Mouse (Mus musculus): ENCODE results near the gene E2f4. TPM values are rescaled to one million over a fixed set of nuclear protein-coding genes. Genes with fewer than 3 reads are reported as not detected.
"Not testable (repeated sequence)": the region's sequence is repeated elsewhere in the genome, so short reads cannot be mapped to it uniquely, and the experiment has no call there.

The E2f4 gene
- total RNA-seq, 2 experiments from 2014 or later, result 21.9 to 24.8 TPM

DNA sequence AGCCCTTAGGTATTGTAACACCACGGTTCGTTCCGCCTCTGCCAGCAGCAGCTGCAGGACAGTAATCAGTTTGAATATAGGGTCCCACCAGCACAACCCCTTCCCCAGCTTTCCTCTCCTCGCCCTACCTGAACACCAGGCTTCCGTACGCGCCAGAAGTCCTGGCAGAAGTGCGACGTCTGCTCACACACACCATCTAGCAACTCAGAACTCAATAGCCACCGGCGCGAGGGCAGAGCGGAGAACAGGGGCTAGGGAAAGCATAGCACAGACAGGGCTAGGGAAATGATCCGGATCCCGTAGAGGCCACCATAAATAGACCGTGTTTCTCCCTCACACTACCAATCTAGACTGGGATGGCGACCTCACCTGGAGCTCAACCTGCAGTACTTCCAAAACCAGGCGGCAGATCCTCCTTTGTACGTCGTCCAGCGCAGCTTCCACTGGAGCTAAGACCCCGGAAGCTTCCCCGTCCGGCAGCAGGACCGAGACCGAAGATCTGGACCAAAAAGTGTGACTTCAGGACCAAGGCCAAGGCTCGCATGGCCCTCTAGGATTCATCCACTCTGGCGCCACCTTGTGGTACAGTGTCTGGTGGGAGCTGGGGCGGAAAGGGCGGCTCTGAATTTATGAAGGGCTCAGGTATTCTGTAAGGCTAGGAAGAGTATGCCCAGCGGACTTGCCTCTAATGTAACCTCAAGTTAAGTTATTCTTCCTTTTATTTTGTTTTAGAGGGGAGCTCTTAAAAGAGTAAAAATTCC lies 6.7 kb upstream of the E2f4 start:
- peak; percentile 90 to 98 for DNase-seq
- intact Hi-C loops (cut with DNase I), result loop anchor here (2.0 kb wide), 2 partner anchors 170 to 636 kb away; no protein-coding TSS in a partner anchor

DNA sequence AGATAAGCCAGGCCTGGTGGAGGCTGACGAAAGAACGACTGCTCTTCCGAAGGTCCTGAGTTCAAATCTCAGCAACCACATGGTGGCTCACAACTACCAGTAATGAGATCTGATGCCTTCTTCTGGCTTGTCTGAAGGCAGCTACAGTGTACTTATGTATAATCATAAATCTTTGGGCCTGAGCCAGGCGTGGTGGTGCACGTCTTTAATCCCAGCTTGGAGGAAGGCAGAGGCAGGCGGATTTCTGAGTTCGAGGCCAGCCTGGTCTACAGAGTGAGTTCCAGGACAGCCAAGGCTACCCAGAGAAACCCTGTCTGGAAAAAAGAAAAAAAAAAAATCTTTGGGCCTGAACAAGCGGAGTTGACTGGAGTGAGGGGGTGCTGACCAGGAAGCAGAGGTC lies 6.1 kb upstream of the E2f4 start:
- not testable (repeated sequence) for DNase-seq
- intact Hi-C loops (cut with DNase I), result loop anchor here (2.0 kb wide), 2 partner anchors 171 to 637 kb away; no protein-coding TSS in a partner anchor

GRCm38 (mm10) chr8:105291802-105292201 lies 5.7 kb upstream of the E2f4 start:
- intact Hi-C loops (cut with DNase I), result loop anchor here (2.0 kb wide), 2 partner anchors 171 to 637 kb away; no protein-coding TSS in a partner anchor
- DNase-seq, result not testable (repeated sequence)

- intact Hi-C loops (cut with DNase I), result no loop called here
- DNase-seq, result no peak
These were observed 5.0 kb upstream of the E2f4 start for GRCm38 (mm10) chr8:105292471-105292870.

GRCm38 (mm10) chr8:105293405-105293804 lies 4.1 kb upstream of the E2f4 start:
- intact Hi-C loops (cut with DNase I), result no loop called here
- no peak for DNase-seq

- intact Hi-C loops (cut with DNase I), result no loop called here
- DNase-seq, result no peak
These were observed 2.7 kb upstream of the E2f4 start for GRCm38 (mm10) chr8:105294776-105295175.

- intact Hi-C loops (cut with DNase I), result no loop called here
- DNase-seq, result no peak
These were observed 2.2 kb upstream of the E2f4 start for GRCm38 (mm10) chr8:105295256-105295655.

DNA sequence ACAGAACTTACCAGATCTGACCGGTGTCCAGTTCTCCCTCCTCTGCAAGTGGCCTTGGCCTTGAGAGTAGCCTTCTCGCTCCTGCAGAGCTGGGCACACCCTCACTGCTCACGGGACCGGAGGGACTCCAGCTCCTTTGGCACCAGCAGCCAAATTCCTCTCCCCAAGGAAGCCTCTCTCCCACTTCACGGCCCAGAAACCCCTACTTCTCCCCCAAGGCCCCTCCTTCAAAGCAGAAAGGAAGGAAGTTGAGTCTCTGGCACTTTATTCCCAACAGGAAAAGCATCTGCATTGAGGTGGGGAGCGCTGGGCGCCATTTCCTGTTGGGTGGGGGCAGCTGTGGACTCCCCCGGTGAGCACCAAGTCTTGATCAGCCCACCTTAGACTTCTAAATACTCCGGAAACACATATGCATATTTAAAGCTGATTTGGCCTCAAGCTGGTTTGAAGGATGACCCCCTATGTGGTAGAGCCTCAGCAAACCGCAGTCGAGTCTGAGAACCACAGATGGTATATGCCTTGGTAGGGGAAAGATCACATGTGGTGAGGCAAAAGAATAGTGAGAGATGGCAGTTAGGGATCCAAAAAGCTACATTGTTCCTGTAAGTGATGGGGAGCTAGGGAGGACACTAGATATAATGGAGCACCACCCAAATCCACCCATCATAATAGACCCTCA lies 1.4 kb upstream of the E2f4 start, which contains the start of gene Exoc3l:
Exoc3l (minus strand) TSS at position 207 of the 679 bp plus-strand sequence.
- intact Hi-C loops (cut with DNase I), result no loop called here
- no peak for DNase-seq

GRCm38 (mm10) chr8:105298351-105299252 lies 1.1 kb downstream of the E2f4 start:
- intact Hi-C loops (cut with DNase I), result loop anchor here (2.0 kb wide), 1 partner anchor 26 kb away; no protein-coding TSS in a partner anchor
- no peak for DNase-seq

DNA sequence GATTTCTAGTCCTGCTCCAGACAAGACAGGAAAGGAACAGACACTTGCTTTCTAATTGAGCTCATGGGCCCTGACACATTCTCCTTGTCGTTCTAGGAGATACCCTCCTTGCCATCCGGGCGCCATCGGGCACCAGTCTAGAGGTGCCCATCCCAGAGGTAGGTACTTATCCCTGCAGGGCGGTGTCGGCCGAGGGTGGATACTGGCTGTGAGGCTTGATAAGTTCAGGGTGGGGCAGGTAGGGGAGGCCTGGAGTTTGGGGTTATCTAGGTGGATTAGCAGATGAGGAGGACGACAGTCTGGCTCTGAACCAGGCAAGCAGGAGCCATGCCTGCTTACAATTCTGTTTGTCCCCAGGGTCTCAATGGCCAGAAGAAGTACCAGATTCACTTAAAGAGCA lies 2.5 kb downstream of the E2f4 start:
- no peak for DNase-seq
- intact Hi-C loops (cut with DNase I), result loop anchor here (2.0 kb wide), 1 partner anchor 25 kb away; no protein-coding TSS in a partner anchor

DNA sequence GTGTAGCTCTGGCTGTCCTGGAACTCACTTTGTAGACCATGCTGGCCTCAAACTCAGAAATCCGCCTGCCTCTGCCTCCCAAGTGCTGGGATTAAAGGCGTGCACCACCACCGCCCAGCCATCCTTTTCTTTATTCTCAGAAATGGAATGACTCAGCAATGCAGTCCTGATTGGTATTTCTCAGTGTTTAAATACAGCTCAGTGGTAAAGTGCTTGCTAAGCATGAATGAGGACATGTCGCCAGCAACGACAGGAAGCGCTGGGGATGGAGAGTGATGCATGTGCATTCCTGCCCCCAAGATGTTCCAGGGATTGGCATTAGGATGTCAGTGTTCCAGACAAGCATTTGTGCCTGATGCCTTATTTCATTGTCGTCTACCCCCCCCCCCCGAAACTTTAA lies 5.9 kb downstream of the E2f4 start:
- intact Hi-C loops (cut with DNase I), result no loop called here
- DNase-seq, result no peak

GRCm38 (mm10) chr8:105303874-105304273 lies 6.4 kb downstream of the E2f4 start:
- intact Hi-C loops (cut with DNase I), result no loop called here

GRCm38 (mm10) chr8:105304325-105305210 lies 7.1 kb downstream of the E2f4 start:
- intact Hi-C loops (cut with DNase I), result no loop called here
- DNase-seq, result no peak

More at GRCm38 (mm10) chr8:105303874-105304273, 6.4 kb downstream of the E2f4 start:
- no peak for DNase-seq

DNA sequence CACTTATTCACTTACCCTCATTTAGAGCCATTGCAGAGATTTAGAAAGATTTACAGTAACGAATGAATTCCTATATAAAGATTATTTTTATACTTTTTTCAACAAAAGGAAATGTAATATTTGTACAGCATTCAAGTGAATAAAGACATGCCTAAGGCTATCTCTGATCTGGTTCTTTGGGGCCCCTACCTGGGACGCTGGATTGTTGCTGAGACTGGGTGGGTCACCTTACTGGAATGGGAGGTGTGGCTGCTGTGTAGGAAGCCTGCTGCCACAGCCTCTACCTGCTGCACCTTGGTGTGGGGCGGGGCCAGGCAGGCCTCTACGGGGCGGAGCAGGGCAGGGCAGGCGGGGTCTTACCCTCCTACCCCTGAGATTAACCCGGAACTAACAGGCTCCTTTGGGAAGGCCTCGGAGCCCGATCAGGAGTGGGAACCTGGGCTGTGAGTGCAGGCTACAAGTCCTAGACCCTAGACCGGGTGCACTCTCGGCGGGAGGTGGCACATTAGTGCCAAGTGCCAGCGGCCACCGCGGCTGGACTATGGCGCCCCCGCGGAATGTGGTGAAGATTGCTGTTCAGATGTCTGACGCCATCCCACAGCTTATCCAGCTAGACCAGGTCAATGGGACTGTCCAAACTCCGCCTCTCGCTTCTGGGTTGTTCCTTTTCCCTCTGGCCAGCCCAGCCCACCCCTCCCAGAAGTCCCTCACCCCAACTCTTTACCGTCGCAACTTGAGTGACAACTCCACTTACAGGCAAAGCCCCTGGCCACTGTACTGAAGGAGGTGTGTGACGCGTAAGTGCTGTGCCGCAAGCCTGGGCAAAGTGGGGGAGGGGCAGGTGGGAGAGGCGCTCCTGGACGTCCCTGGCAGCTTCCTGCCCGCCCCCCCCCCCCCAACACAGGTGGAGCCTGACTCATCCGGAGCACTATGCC lies 8.0 kb downstream of the E2f4 start, which contains the start of gene Elmo3:
Elmo3 (plus strand) TSS at position 391 of the 935 bp plus-strand sequence.
- peak; percentile 43 to 55 for DNase-seq

GRCm38 (mm10) chr8:105306146-105306691 lies 8.8 kb downstream of the E2f4 start:
- DNase-seq, result no peak

More for the DNA sequence above, 8.0 kb downstream of the E2f4 start, which contains the start of gene Elmo3:
- intact Hi-C loops (cut with DNase I), result no loop called here

GRCm38 (mm10) chr8:105307670-105308069 lies 10.2 kb downstream of the E2f4 start:
- intact Hi-C loops (cut with DNase I), result no loop called here
- DNase-seq, result no peak

More at GRCm38 (mm10) chr8:105306146-105306691, 8.8 kb downstream of the E2f4 start:
- intact Hi-C loops (cut with DNase I), result no loop called here

DNA sequence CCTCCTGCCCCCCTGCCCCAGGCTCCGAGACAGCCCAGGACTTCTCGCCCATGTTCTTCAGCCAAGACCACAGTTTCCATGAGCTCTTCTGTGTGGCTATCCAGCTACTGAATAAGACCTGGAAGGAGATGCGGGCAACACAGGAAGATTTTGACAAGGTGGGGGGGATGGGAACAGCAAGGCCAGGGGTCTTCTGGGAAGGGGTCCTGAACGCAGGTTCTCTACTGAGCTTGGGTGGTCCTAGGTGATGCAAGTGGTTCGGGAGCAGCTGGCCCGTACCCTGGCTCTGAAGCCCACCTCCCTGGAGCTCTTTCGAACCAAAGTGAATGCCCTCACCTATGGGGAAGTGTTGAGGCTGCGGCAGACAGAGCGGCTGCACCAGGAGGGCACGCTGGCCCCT lies 11.0 kb downstream of the E2f4 start:
- no peak for DNase-seq
- intact Hi-C loops (cut with DNase I), result no loop called here

All from heart, postnatal 14 days (tissue).